Mouse (Mus musculus) forebrain, embryonic 11.5 days (tissue): ENCODE data around the gene Cebpe. TPM values are rescaled to one million over a fixed set of nuclear protein-coding genes. Genes with fewer than 3 reads are reported as not detected.

Source experiments
- ATAC-seq: fragments of 200-750 bp; cut with Nextera tagmentation; replicated peaks from 2 replicates; pipeline ENCODE4 v1.8.0; 2017; ENCODE audit warnings: moderate TSS enrichment; ENCODE audit not compliant: low FRiP score
- DNase-seq: peaks from one replicate; pipeline ENCODE4 v3.0.0-alpha.2; 2017; ENCODE audit warnings: low spot score
- H3K27ac ChIP-seq: fragments of 300-500 bp; sonication (generic); 2 replicates; pipeline ENCODE4 v1.5.1; 2014; ENCODE audit warnings: low read depth, low read length
- H3K27me3 ChIP-seq: fragments of 300-500 bp; sonication (generic); 2 replicates; pipeline ENCODE4 v1.6.1; 2014; ENCODE audit warnings: mild to moderate bottlenecking, low read length, mixed read lengths; ENCODE audit not compliant: control insufficient read depth, insufficient read depth
- H3K36me3 ChIP-seq: fragments of 300-500 bp; sonication (generic); 2 replicates; pipeline ENCODE4 v1.6.1; 2014; ENCODE audit warnings: mild to moderate bottlenecking, low read length, moderate library complexity, mixed read lengths; ENCODE audit not compliant: control insufficient read depth, insufficient read depth
- H3K4me1 ChIP-seq: fragments of 300-500 bp; sonication (generic); replicated peaks from 2 replicates; pipeline ENCODE4 v1.6.1; 2014; ENCODE audit warnings: low read length, mixed read lengths; ENCODE audit not compliant: control insufficient read depth, insufficient read depth
- H3K4me2 ChIP-seq: fragments of 300-500 bp; sonication (generic); 2 replicates; pipeline ENCODE4 v1.6.1; 2014; ENCODE audit warnings: low read depth, mild to moderate bottlenecking, low read length, moderate library complexity, mixed read lengths; ENCODE audit not compliant: severe bottlenecking
- H3K4me3 ChIP-seq: fragments of 300-500 bp; sonication (generic); 2 replicates; pipeline ENCODE4 v1.5.1; 2014; ENCODE audit warnings: low read depth, low read length
- H3K9ac ChIP-seq: fragments of 300-500 bp; sonication (generic); 2 replicates; pipeline ENCODE4 v1.6.1; 2014; ENCODE audit warnings: low read length
- H3K9me3 ChIP-seq: fragments of 300-500 bp; sonication (generic); 2 replicates; pipeline ENCODE4 v1.6.1; 2016; ENCODE audit warnings: low read length, mixed read lengths; ENCODE audit not compliant: control insufficient read depth
- WGBS: fragments of 180-500 bp; shearing (Covaris S2); extraction: QIAGEN DNeasy Blood & Tissue Kit; methylation state at CpG from one replicate; pipeline ENCODE4 v1.1.7; 2014; 5-methylcytosine and 5-hydroxymethylcytosine counted together
- polyA plus RNA-seq: library from polyadenylated mRNA; unstranded; fragments of >200 nt; fragmentation: Nextera tagmentation; extraction: Ambion mirVana; gene quantifications from 2 replicates; pipeline ENCODE4 v1.2.1, GENCODE M21; 2014

Cebpe gene
- polyA plus RNA-seq, 1 experiment from 2014 or later = not detected

- H3K27ac ChIP-seq = no peak overlapping the region
- H3K9ac ChIP-seq = no peak overlapping the region
- H3K27me3 ChIP-seq = no peaks in the 10 kb centered on the region
- H3K9me3 ChIP-seq = no peaks in the 10 kb centered on the region
- H3K4me1 ChIP-seq = no peaks in the 10 kb centered on the region
- H3K36me3 ChIP-seq = no peaks in the 10 kb centered on the region
- no peak for ATAC-seq
- no peak overlapping the region for H3K4me2 ChIP-seq
- DNase-seq = peak; percentile 25
- 53% methylated on average over 3 of the region's 3 CpGs for WGBS
- no peak overlapping the region for H3K4me3 ChIP-seq
Measured at GRCm38 (mm10) chr14:54699586-54699985, 12.4 kb downstream of the Cebpe start.

DNA sequence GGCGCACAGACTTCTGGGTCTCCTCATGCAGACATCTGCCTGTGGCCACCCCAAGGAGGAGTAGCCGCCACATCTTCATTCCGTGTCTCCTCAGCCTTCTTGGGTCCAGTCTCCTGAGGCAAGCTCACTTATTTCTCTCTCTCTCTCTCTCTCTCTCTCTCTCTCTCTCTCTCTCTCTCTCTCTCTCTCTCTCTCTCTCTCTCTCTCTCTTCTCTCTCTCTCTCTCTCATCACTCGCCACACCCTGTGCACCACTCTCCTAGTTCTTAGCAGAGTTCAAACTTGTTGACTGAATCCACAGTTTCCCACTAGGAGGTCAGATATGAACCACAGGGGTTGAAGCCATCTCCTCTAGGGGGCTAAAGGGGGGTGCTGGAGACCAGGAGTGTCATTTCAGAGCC lies 13.2 kb downstream of the Cebpe start, which contains the start of gene Gm29776:
TSS of gene Gm29776 (minus strand) at position 101 of the 400 bp plus-strand sequence.
- Histone ChIP-seq H3K9me3 (no peaks in the 10 kb centered on the region), H3K4me1 (no peaks in the 10 kb centered on the region), H3K9ac (no peak within 1 kb of the TSS), H3K27me3 (no peaks in the 10 kb centered on the region), H3K4me2 (no peak within 1 kb of the TSS), H3K27ac (no peak within 1 kb of the TSS), H3K4me3 (no peak within 1 kb of the TSS), H3K36me3 (no peaks in the 10 kb centered on the region)
- no peak for ATAC-seq
- peak; percentile 31 for DNase-seq
- 84% methylated on average over 4 of the region's 4 CpGs for WGBS

DNA sequence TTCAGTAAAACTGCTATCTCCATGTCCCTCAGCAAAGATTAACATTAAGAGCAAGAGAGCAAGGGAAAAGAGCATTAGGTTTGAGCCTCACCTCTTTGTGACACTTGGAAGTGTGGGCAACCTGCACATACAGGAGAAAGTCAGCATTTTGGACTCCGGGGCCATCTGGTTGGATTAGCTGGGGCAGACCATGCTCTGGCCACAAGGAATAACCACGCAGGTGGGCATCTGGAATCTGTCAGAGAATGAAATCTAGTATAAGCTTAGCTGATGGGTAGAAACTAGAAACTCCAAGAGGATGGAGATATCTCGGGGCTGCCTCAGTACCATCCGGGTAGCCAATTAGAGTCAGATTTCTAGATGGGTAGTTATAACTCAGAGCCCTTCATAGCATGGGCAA lies 15.2 kb downstream of the Cebpe start:
- 83% methylated on average over 4 of the region's 4 CpGs for WGBS
- Histone ChIP-seq H3K4me1 (no peaks in the 10 kb centered on the region), H3K9ac (no peak overlapping the region), H3K27ac (no peak overlapping the region), H3K4me2 (no peak overlapping the region), H3K9me3 (no peaks in the 10 kb centered on the region), H3K27me3 (no peaks in the 10 kb centered on the region), H3K4me3 (no peak overlapping the region), H3K36me3 (peaks cover 4% of the 10 kb centered on the region)
- DNase-seq (peak; percentile 30), ATAC-seq (no peak)

DNA sequence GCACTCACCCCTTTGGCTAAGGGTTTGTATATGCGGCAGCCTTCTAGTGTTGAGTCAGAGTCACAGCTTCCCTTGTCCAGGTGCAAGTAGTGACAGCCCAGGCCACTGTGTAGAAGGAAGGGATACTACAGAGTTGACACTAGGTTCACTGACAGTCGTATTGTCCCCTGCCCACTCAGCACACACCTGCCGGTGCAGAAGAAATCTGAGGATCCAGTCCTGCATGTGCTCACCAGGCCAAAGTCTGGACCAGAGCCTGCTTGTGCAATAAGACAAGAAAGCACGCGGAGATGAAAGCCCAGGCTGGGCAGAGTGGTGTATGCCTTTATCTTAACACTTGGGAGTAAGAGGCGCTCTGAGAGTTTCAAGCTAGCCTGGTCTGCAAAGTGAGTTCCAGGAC lies 16.9 kb downstream of the Cebpe start:
- ATAC-seq = no peak
- 81% methylated on average over 6 of the region's 6 CpGs for WGBS
- H3K4me1 ChIP-seq = no peaks in the 10 kb centered on the region
- peak; percentile 26 for DNase-seq
- H3K4me3 ChIP-seq = no peak overlapping the region
- peaks cover 10% of the 10 kb centered on the region for H3K36me3 ChIP-seq
- H3K9me3 ChIP-seq = no peaks in the 10 kb centered on the region
- H3K4me2 ChIP-seq = no peak overlapping the region
- H3K9ac ChIP-seq = no peak overlapping the region
- no peaks in the 10 kb centered on the region for H3K27me3 ChIP-seq
- no peak overlapping the region for H3K27ac ChIP-seq

GRCm38 (mm10) chr14:54687251-54687650 lies 24.7 kb downstream of the Cebpe start:
- H3K4me1 ChIP-seq = peaks cover 5% of the 10 kb centered on the region; the same call in 1 of the 2 replicates
- no peaks in the 10 kb centered on the region for H3K9me3 ChIP-seq
- ATAC-seq (no peak), DNase-seq (no peak)
- peaks cover 6% of the 10 kb centered on the region for H3K36me3 ChIP-seq
- H3K9ac ChIP-seq = peak overlapping the region; percentile 92
- peak overlapping the region; percentile 75 for H3K4me3 ChIP-seq
- no peaks in the 10 kb centered on the region for H3K27me3 ChIP-seq
- WGBS = 7% methylated on average over 8 of the region's 8 CpGs
- H3K4me2 ChIP-seq = peak overlapping the region; percentile 63
- no peak overlapping the region for H3K27ac ChIP-seq

DNA sequence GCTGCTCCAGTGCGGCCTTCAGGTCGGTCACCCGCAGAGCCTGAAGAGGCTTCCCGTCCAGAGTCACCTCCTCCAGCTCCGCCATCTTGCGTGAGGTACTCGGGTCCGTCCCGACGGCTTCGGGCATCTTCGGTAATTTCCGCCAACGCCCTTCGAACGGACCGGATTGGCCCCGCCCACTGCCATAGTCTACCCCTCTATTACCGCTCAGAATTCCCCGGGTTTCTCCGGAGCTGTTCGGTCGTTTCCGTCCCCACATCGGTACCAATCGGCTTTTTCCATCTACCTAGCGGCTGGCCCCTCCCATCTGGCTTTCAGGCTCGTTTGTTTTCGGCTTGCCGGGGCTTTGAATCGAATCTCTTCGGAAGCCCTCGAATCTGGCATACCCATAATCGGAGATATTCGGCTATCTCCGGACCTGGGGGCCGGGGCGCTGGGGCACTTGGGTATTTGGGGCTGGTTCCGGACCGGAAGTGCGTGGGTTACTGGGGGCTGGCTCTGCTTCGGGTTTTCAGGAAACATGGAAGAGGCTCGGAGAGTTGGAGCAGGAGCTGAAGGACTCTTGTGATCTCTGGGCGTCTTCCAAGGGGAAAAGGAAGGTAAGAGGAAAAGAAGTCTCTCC lies 25.3 kb downstream of the Cebpe start, which contains the start of gene Acin1:
TSS of gene Acin1 (minus strand) at position 410 of the 622 bp plus-strand sequence.
- H3K9ac ChIP-seq = peak within 1 kb of the TSS; percentile 92
- no peaks in the 10 kb centered on the region for H3K27me3 ChIP-seq
- H3K4me3 ChIP-seq = peak within 1 kb of the TSS; percentile 75
- under 1% methylated on average over 44 of the region's 44 CpGs for WGBS
- H3K4me2 ChIP-seq = peak within 1 kb of the TSS; percentile 78
- DNase-seq (peak; percentile 99), ATAC-seq (peak; percentile 97)
- no peaks in the 10 kb centered on the region for H3K9me3 ChIP-seq
- H3K27ac ChIP-seq = peak within 1 kb of the TSS; percentile 69
- peaks cover 6% of the 10 kb centered on the region for H3K36me3 ChIP-seq
- peaks cover 5% of the 10 kb centered on the region; the same call in 1 of the 2 replicates for H3K4me1 ChIP-seq

GRCm38 (mm10) chr14:54686063-54686521 lies 25.9 kb downstream of the Cebpe start, which contains the start of gene 1700123O20Rik:
TSS of gene 1700123O20Rik (plus strand) at chr14:54686216.
- peaks cover 5% of the 10 kb centered on the region; the same call in 1 of the 2 replicates for H3K4me1 ChIP-seq
- peak; percentile 78 for ATAC-seq
- H3K9ac ChIP-seq = peak within 1 kb of the TSS; percentile 92
- peak within 1 kb of the TSS; percentile 78 for H3K4me2 ChIP-seq
- peak within 1 kb of the TSS; percentile 69 for H3K27ac ChIP-seq
- no peaks in the 10 kb centered on the region for H3K9me3 ChIP-seq
- no peaks in the 10 kb centered on the region for H3K27me3 ChIP-seq
- peak; percentile 87 for DNase-seq
- peak within 1 kb of the TSS; percentile 75 for H3K4me3 ChIP-seq
- H3K36me3 ChIP-seq = peaks cover 6% of the 10 kb centered on the region
- WGBS = under 1% methylated on average over 41 of the region's 41 CpGs

DNA sequence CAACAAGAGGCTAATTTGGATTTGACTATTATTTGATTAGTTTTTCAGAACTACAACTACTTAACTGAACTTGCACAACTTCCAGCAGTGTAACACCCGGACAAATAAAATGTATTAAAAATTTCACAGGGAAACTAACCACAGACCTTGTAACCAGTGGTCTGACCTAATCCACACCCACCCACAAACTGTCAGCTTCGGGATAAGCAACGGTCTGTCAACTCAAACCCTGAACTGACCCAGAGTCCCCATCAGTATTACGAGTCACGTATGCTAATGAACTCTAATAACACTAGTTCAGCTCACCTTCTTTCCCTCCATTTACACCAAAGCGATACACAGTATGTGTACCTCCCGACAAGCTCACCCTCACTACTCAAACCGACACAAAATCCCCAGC lies 26.5 kb downstream of the Cebpe start:
- peaks cover 5% of the 10 kb centered on the region; the same call in 1 of the 2 replicates for H3K4me1 ChIP-seq
- H3K9ac ChIP-seq = peak overlapping the region; percentile 92
- H3K36me3 ChIP-seq = peaks cover under 1% of the 10 kb centered on the region
- H3K4me2 ChIP-seq = peak overlapping the region; percentile 78
- H3K9me3 ChIP-seq = no peaks in the 10 kb centered on the region
- H3K4me3 ChIP-seq = peak overlapping the region; percentile 75
- no peak for DNase-seq
- no peak overlapping the region for H3K27ac ChIP-seq
- WGBS = 15% methylated on average over 8 of the region's 8 CpGs
- no peaks in the 10 kb centered on the region for H3K27me3 ChIP-seq
- 0 out of 2 replicates have a peak, but pooled peaks have one; percentile 1 for ATAC-seq
